Comparison of ENCODE assay signal across 23 mouse cellular contexts in the genomic region with DNA sequence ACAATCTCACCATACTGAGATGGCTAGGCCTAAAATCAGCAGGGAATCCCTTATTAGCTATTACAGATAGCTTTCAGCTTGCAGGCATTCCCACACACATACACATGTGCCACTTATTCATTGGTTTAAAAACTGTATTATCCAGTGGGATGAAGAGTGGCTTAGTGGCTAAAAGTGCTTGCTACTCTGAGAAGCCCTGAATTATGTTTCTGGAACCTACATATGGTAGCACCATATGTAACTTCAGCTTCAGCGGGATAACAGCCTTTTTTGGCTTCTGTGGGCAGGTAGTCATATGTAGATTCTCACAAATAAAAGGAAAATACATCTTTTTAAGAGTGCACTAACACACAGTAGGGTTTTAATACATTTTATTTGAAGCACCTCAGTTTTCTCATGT.
"Had no signal": no experiment of that assay in that cellular context is flagged by ENCODE, and none has a peak within 500 bp of the region (broad histone marks: within the 10 kb centered on the region; RNA-seq: fewer than 3 reads in every experiment).

No protein-coding gene starts in this region.

- H3K4me3 ChIP-seq: limb, embryonic 10.5 days; limb, embryonic 13.5 days; liver, embryonic 12.5 days; liver, embryonic 15.5 days; lung, embryonic 15.5 days; megakaryocyte, embryonic 14.5 days; midbrain, embryonic 10.5 days; midbrain, embryonic 13.5 days; myocyte; neural tube, embryonic 13.5 days had no signal

- H3K4me1 ChIP-seq: limb, embryonic 10.5 days; limb, embryonic 13.5 days; liver, embryonic 12.5 days; liver, embryonic 15.5 days; lung, embryonic 15.5 days; megakaryocyte, embryonic 14.5 days; midbrain, embryonic 10.5 days; midbrain, embryonic 13.5 days; neural tube, embryonic 13.5 days had no signal

- DNase-seq: kidney, adult 18-20 months; kidney, adult 9 months; kidney, postnatal 14 days; kidney, postnatal 4 days; liver; lung, adult 18-20 months; lung, postnatal 10 days; lung, postnatal 36 days; retina, postnatal 1 day; right cerebral cortex, postnatal 4 days; thymus, adult 2 months; thymus, postnatal 14 days; thymus, postnatal 4 days had no signal

- H3K27ac ChIP-seq: limb, embryonic 10.5 days; limb, embryonic 13.5 days; liver, embryonic 12.5 days; liver, embryonic 15.5 days; lung, embryonic 15.5 days; midbrain, embryonic 10.5 days; midbrain, embryonic 13.5 days; neural tube, embryonic 13.5 days had no signal
